Mouse (Mus musculus): ENCODE measurements around the gene Gm28635. TPM values are rescaled to one million over a fixed set of nuclear protein-coding genes. Genes with fewer than 3 reads are reported as not detected.

The Gm28635 gene
- total and polyA plus RNA-seq, 3 experiments: not detected

DNA sequence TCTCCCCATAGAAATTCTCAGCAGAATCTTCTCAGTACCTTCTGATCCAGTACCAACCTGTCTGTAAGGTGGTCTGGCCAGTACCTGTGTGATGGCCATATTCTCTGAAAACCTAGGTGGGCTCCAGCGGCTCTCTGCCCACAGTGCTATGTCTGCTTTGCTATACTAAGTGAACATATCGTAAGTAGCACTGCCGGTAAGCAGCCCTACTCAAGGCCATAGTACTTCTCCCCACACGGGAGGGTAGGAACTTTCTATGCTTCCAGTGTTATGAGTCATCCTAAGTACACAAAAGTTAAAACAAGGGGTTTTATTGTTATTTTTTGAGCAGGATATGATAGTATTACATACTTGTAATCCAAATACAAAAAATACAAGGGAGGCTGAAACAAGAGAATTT, 43.8 kb downstream of the Gm28635 start:
- no peak for TF ChIP-seq CTCF (conservative IDR thresholded peaks at IDR 0.05 in 1 of 2, IDR thresholded peaks at IDR 0.05 in 1 of 2; ENCODE audit: low read depth in 2 of 2, low read length in 2 of 2)
- TF ChIP-seq GABPA (IDR thresholded peaks at IDR 0.05; ENCODE audit: insufficient replicate concordance, low read depth, low read length): no peak
- no peak for TF ChIP-seq ZNF384 (IDR thresholded peaks at IDR 0.05; ENCODE audit: low read depth, low read length)
- TF ChIP-seq UBTF (IDR thresholded peaks at IDR 0.05; ENCODE audit: low read depth, low read length): no peak
- no peak for TF ChIP-seq TCF12 (IDR thresholded peaks at IDR 0.05; ENCODE audit: low read depth, low read length)
- no peak for TF ChIP-seq JUN (IDR thresholded peaks at IDR 0.05; ENCODE audit: insufficient read depth, low read depth, low read length)
- no peak for TF ChIP-seq CHD2 (IDR thresholded peaks at IDR 0.05; ENCODE audit: low read length)
- no peak for TF ChIP-seq IRF4 (IDR thresholded peaks at IDR 0.05; ENCODE audit: low read depth, low read length)
- no peak for TF ChIP-seq TBP (conservative IDR thresholded peaks at IDR 0.05; ENCODE audit: low read depth, low read length)
- TF ChIP-seq MYC (IDR thresholded peaks at IDR 0.05; ENCODE audit: low read depth, low read length): no peak
- TF ChIP-seq POLR2A (IDR thresholded peaks at IDR 0.05; ENCODE audit: low read depth, low read length): no peak
- no peak overlapping the region for H3K4me2 ChIP-seq (ENCODE audit: insufficient read depth, low read depth, poor library complexity, severe bottlenecking)
- no peaks in the 10 kb centered on the region for H3K27me3 ChIP-seq (replicated peaks)
- dilution Hi-C loops (cut with MboI; ENCODE audit: extremely low pct_ligation_motif_present, extremely low pct_unique_long_range_greater_than_20kb, low sequenced_read_pairs) (no loop called here), in situ Hi-C loops (cut with MboI; ENCODE audit: low pct_ligation_motif_present, low pct_unique_long_range_greater_than_20kb, low sequenced_read_pairs) (no loop called here)
- no peak overlapping the region for H3K4me3 ChIP-seq (replicated peaks in 1 of 3; ENCODE audit: low read depth in 2 of 3, low read length in 2 of 3, poor library complexity in 1 of 3)
- no peak overlapping the region for H3K27ac ChIP-seq (ENCODE audit: insufficient read depth, low read depth)
- DNase-seq (ENCODE audit: extremely low read depth): no peak
- H3K9ac ChIP-seq (ENCODE audit: insufficient read depth, low read depth): no peak overlapping the region
- H3K36me3 ChIP-seq (replicated peaks in 1 of 2; ENCODE audit: control insufficient read depth in 1 of 2, insufficient read depth in 1 of 2, low read length in 1 of 2): no peaks in the 10 kb centered on the region
- H3K9me3 ChIP-seq (replicated peaks; ENCODE audit: low read length): no peaks in the 10 kb centered on the region
- 0 out of 4 replicates have a peak, but pooled peaks cover 0 to 3% of the 10 kb centered on the region in 2 experiments for H3K4me1 ChIP-seq (ENCODE audit: control insufficient read depth in 1 of 2, insufficient read depth in 2 of 2)
- no peaks in the 10 kb centered on the region for H3K79me2 ChIP-seq (replicated peaks; ENCODE audit: control insufficient read depth, extremely low read depth, insufficient read depth, poor library complexity, severe bottlenecking)

- dilution Hi-C loops (cut with MboI; ENCODE audit: extremely low pct_ligation_motif_present, extremely low pct_unique_long_range_greater_than_20kb, low sequenced_read_pairs): no loop called here
- TF ChIP-seq JUND (conservative IDR thresholded peaks at IDR 0.05; ENCODE audit: low read depth, low read length): no peak
- TF ChIP-seq CHD2 (IDR thresholded peaks at IDR 0.05; ENCODE audit: low read length): 0 out of 2 replicates have a peak, but pooled peaks have one; percentile 42
- TF ChIP-seq HCFC1 (IDR thresholded peaks at IDR 0.05; ENCODE audit: low read depth, low read length): no peak
- TF ChIP-seq E2F4 (IDR thresholded peaks at IDR 0.05; ENCODE audit: insufficient replicate concordance, low read depth, low read length): no peak
- Histone ChIP-seq H3K4me1 (ENCODE audit: control insufficient read depth in 1 of 2, insufficient read depth in 2 of 2) (0 out of 4 replicates have a peak, but pooled peaks cover 0 to 3% of the 10 kb centered on the region in 2 experiments), H3K79me2 (replicated peaks; ENCODE audit: control insufficient read depth, extremely low read depth, insufficient read depth, poor library complexity, severe bottlenecking) (no peaks in the 10 kb centered on the region), H3K27ac (ENCODE audit: insufficient read depth, low read depth) (no peak overlapping the region), H3K36me3 (replicated peaks in 1 of 2; ENCODE audit: control insufficient read depth in 1 of 2, insufficient read depth in 1 of 2, low read length in 1 of 2) (no peaks in the 10 kb centered on the region), H3K4me3 (replicated peaks in 1 of 3; ENCODE audit: low read depth in 2 of 3, low read length in 2 of 3, poor library complexity in 1 of 3) (no peak overlapping the region), H3K27me3 (replicated peaks) (no peaks in the 10 kb centered on the region), H3K4me2 (ENCODE audit: insufficient read depth, low read depth, poor library complexity, severe bottlenecking) (no peak overlapping the region), H3K9ac (ENCODE audit: insufficient read depth, low read depth) (no peak overlapping the region), H3K9me3 (replicated peaks; ENCODE audit: low read length) (no peaks in the 10 kb centered on the region)
- DNase-seq (ENCODE audit: extremely low read depth): no peak
- in situ Hi-C loops (cut with MboI; ENCODE audit: low pct_ligation_motif_present, low pct_unique_long_range_greater_than_20kb, low sequenced_read_pairs): no loop called here
These were observed 44.8 kb downstream of the Gm28635 start for GRCm38 (mm10) chr2:84632999-84633398.

DNA sequence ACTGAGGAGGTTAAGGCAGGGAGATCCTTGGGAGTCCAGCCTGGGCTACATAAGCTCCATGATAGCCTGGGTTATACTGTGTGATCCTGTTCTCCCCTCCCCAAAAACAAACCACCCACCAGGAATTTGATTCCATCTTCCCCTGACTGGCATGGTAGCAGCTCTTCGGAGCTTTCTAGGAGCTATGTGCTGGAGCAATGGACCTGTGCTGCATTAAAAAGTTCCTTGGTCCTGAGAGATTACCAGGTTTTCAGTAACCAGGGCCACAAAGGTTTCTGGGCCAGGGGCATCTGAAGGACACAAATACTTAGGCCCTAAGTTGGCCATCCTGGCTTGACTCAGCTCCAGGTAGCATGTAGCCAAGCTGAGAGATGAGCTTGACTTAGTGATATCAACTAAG, 45.8 kb downstream of the Gm28635 start:
- H3K36me3 ChIP-seq (replicated peaks in 1 of 2; ENCODE audit: control insufficient read depth in 1 of 2, insufficient read depth in 1 of 2, low read length in 1 of 2): no peaks in the 10 kb centered on the region
- H3K27ac ChIP-seq (ENCODE audit: insufficient read depth, low read depth): no peak overlapping the region
- TF ChIP-seq ZNF384 (IDR thresholded peaks at IDR 0.05; ENCODE audit: low read depth, low read length) (no peak), TCF12 (IDR thresholded peaks at IDR 0.05; ENCODE audit: low read depth, low read length) (no peak), CHD1 (IDR thresholded peaks at IDR 0.05; ENCODE audit: low read depth, low read length) (no peak), RAD21 (IDR thresholded peaks at IDR 0.05; ENCODE audit: low read depth, low read length) (no peak), E2F4 (IDR thresholded peaks at IDR 0.05; ENCODE audit: insufficient replicate concordance, low read depth, low read length) (no peak), PAX5 (IDR thresholded peaks at IDR 0.05; ENCODE audit: low read length) (no peak), GABPA (IDR thresholded peaks at IDR 0.05; ENCODE audit: insufficient replicate concordance, low read depth, low read length) (no peak), MEF2A (IDR thresholded peaks at IDR 0.05; ENCODE audit: borderline replicate concordance, low read depth, low read length) (no peak), MXI1 (IDR thresholded peaks at IDR 0.05; ENCODE audit: low read depth, low read length) (no peak), SMC3 (IDR thresholded peaks at IDR 0.05; ENCODE audit: low read depth, low read length) (no peak), RCOR1 (conservative IDR thresholded peaks at IDR 0.05; ENCODE audit: low read depth, low read length) (no peak), TBP (conservative IDR thresholded peaks at IDR 0.05; ENCODE audit: low read depth, low read length) (no peak), ETS1 (conservative IDR thresholded peaks at IDR 0.05; ENCODE audit: low read depth, low read length) (no peak), MYC (IDR thresholded peaks at IDR 0.05; ENCODE audit: low read depth, low read length) (no peak), ELF1 (IDR thresholded peaks at IDR 0.05; ENCODE audit: low read depth, low read length) (no peak), BHLHE40 (IDR thresholded peaks at IDR 0.05; ENCODE audit: low read depth, low read length) (no peak), NELFE (IDR thresholded peaks at IDR 0.05; ENCODE audit: low read depth, low read length) (no peak), JUN (IDR thresholded peaks at IDR 0.05; ENCODE audit: insufficient read depth, low read depth, low read length) (no peak)
- H3K9ac ChIP-seq (ENCODE audit: insufficient read depth, low read depth): no peak overlapping the region
- dilution Hi-C loops (cut with MboI; ENCODE audit: extremely low pct_ligation_motif_present, extremely low pct_unique_long_range_greater_than_20kb, low sequenced_read_pairs) (no loop called here), in situ Hi-C loops (cut with MboI; ENCODE audit: low pct_ligation_motif_present, low pct_unique_long_range_greater_than_20kb, low sequenced_read_pairs) (no loop called here)
- H3K4me1 ChIP-seq (ENCODE audit: control insufficient read depth in 1 of 2, insufficient read depth in 2 of 2): 0 out of 4 replicates have a peak, but pooled peaks cover 0 to 3% of the 10 kb centered on the region in 2 experiments
- no peaks in the 10 kb centered on the region for H3K79me2 ChIP-seq (replicated peaks; ENCODE audit: control insufficient read depth, extremely low read depth, insufficient read depth, poor library complexity, severe bottlenecking)
- no peak overlapping the region for H3K4me3 ChIP-seq (replicated peaks in 1 of 3; ENCODE audit: low read depth in 2 of 3, low read length in 2 of 3, poor library complexity in 1 of 3)
- H3K4me2 ChIP-seq (ENCODE audit: insufficient read depth, low read depth, poor library complexity, severe bottlenecking): no peak overlapping the region
- no peaks in the 10 kb centered on the region for H3K27me3 ChIP-seq (replicated peaks)
- H3K9me3 ChIP-seq (replicated peaks; ENCODE audit: low read length): no peaks in the 10 kb centered on the region
- no peak for DNase-seq (ENCODE audit: extremely low read depth)

Measured in CH12.LX (cell line).